Mouse (Mus musculus) activated CD4-positive, CD25-positive, alpha-beta regulatory T cell, adult 4 months (primary cell): ENCODE measurements around the gene Dolpp1. TPM values are rescaled to one million over a fixed set of nuclear protein-coding genes. Genes with fewer than 3 reads are reported as not detected.

ENCODE experiments used
- ATAC-seq: one replicate; pipeline ENCODE4 v1.8.0; 2017
- polyA plus RNA-seq, 2 experiments: library from polyadenylated mRNA; unstranded; fragments of 100-300 nt; shearing (Covaris generic); gene quantifications; one replicate each; pipeline ENCODE4 v1.2.1; 2017

The Dolpp1 gene
- polyA plus RNA-seq, 2 experiments from 2014 or later: 15.3 to 18.3 TPM

DNA sequence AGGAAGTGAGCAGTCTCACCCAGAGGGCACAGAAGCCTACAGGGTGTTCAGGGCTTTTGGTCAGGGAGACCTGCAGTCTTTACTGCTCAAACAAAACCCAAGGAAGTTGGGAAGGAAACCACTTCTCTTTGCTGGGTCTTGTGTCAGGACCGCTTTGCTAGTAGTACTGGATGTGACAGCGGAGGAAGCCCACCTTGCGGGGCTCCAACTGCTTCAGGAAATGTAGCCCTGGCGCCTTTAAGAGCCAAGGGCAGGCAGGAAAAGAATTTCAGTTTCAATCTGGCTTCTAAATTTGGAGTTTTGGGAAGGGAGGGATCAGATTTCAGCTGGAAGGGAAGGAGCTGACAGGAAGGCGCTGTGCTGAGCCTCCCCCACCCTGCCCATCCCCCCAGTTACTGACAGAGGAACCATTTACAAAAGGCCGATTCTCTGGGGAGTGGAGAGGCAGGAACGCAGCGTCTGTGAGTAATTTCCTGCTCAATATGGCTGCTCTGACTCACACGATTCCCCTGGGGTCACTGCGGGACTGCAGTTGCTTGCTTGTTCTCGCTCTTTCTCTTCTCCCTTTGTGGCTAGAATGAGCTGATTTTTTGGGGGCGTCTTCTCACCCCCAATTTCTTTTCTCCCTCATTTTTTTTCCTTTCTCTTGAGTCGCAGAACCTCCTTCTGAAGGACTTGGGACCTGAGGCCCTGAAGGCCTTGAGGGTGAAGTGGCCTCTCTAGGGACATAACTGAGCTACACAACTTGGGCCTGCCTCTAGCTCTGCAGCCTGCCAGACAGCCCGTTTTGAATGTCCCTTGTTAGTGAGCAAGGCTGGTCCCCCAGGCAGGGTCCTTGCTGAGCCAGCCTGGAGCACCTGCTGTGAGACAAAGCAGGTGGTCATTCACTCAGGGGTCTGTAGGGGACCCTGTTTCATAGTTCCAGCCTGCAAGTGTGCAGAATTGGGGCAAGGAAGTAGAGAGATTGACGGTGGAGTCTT, 49.8 kb downstream of the Dolpp1 start:
- ATAC-seq: peak; percentile 63

DNA sequence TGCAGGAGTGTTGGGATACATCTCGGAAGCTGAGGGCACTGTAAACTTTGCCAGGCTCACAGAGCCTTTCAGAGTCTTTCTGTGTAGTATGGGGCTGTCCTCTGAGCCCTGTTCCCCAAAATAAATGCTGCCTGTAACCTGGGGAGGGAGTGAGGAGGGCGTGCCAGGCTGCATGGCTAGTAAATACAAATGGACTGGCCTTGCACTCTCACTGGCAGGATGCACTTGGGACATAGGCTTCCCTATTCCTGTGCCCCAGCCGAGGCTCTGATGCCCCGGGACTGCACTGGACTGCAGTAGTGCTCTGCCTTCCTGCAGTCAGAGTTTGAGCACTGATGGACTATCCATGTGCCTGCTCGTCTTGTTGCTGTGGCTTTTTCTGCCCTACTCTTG, 50.4 kb downstream of the Dolpp1 start:
- no peak for ATAC-seq

DNA sequence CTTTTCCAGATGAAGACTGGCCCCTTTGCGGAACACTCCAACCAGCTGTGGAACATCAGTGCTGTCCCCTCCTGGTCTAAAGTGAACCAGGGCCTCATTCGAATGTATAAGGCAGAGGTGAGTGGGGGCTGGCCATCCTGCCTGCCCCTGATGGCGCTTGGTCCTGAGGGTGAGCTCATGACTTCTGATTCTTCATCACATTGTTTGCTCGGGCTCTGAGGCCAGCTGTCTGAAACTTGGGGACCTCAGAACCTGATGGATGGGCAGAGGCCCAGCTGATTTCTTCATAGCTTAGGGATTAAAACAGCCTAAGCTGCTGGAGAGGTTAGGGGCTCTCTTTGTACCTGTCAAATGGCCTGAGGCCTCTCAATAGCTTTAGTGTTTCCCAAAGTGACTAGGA, 51.2 kb downstream of the Dolpp1 start:
- ATAC-seq: no peak

DNA sequence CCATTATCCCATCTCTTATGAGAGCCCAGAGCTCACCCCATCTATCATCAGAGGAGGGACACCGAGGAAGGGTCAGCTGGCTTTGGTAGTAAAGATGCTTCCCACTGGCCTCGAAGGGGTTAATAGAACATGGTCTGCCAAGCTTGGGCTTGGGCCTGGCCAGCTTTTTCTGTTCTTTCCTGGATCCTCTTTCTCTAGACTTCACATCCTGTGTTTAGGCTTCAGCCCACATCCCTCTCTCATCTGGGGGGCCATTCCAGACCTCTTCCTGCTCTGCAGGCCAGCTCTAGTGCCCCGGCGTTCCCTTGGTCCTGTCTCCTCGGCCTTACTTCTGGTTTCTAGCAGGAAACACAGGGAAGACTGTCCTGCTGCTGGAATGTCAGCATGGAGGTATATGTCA, 52.0 kb downstream of the Dolpp1 start:
- no peak for ATAC-seq

DNA sequence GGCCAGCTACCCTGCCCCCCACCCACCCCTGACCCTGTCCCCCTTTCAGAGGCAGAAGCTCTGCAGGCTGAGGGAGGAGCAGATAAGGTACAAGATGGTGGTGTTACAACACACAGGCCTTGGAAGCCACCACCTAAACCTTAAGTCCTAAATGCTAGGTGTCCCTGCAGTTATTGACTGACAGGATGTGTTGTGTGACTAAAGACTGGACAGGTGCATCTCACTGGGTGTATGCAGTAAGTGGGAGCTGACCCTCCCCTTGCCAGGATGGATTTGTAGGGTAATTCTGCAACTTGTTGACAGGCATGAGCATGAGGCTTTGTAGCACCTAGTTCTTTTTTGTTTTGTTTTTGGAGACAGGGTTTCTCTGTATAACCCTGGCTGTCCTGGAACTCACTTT, 52.4 kb downstream of the Dolpp1 start:
- no peak for ATAC-seq

- no peak for ATAC-seq
Observed at GRCm38 (mm10) chr2:30445312-30445711, 53.3 kb downstream of the Dolpp1 start.

GRCm38 (mm10) chr2:30446891-30447826, 55.1 kb downstream of the Dolpp1 start:
- ATAC-seq: no peak

DNA sequence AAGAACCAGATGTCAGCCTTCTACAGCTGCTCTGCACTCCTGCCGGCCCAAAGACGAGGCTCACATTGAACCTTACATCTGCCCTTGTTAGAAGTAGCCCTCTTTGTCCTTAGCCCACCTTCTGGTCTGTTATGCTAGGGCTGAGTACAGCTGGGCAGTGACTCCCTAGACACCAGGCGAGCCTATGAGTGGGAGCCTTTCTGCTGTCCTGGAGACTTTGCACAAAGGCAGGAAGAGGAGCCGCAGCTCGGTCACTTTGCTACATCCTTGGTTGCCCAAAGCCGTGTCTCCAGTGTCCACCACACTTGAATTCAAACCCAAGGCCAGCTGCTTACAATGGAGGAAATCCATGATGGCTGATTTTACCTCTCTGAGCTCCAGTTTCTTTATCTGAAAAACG, 56.3 kb downstream of the Dolpp1 start:
- no peak for ATAC-seq

Other genes with a start within 250 kb of the Dolpp1 start
- gene Endog, start 220.8 kb upstream of the Dolpp1 start, polyA plus RNA-seq: 1 to 10 TPM; 2.6 to 3.3 TPM
- gene Spout1, start 213.8 kb upstream of the Dolpp1 start, polyA plus RNA-seq: 10 to 100 TPM; 32.0 to 33.8 TPM
- gene Kyat1, start 186.4 kb upstream of the Dolpp1 start, polyA plus RNA-seq: 1 to 10 TPM; 7.0 to 7.7 TPM
- gene Lrrc8a, start 154.5 kb upstream of the Dolpp1 start, polyA plus RNA-seq: 10 to 100 TPM; 34.4 to 38.4 TPM
- not detected for gene Gm28035, start 151.7 kb upstream of the Dolpp1 start, polyA plus RNA-seq
- 1 to 10 TPM; 3.9 to 4.8 TPM for gene Phyhd1, start 126.1 kb upstream of the Dolpp1 start, polyA plus RNA-seq
- not detected for gene Gm28038, start 111.2 kb upstream of the Dolpp1 start, polyA plus RNA-seq
- gene Dolk, start 105.9 kb upstream of the Dolpp1 start, polyA plus RNA-seq: 10 to 100 TPM; 11.6 to 13.6 TPM
- gene Nup188, start 105.9 kb upstream of the Dolpp1 start, polyA plus RNA-seq: 10 to 100 TPM; 25.8 to 30.6 TPM
- gene Sh3glb2, start 32.9 kb upstream of the Dolpp1 start, polyA plus RNA-seq: 100 to 1,000 TPM in 1 of 2 experiments, 10 to 100 TPM in 1; 80.5 to 105 TPM
- gene Miga2, start 28.0 kb upstream of the Dolpp1 start, polyA plus RNA-seq: 1 to 10 TPM; 1.3 to 7.4 TPM
- gene Crat, start 23.6 kb downstream of the Dolpp1 start, polyA plus RNA-seq: 1 to 10 TPM; 2.9 to 3.5 TPM
- 10 to 100 TPM; 46.4 to 73.2 TPM for gene Ptpa, start 23.8 kb downstream of the Dolpp1 start, polyA plus RNA-seq
- gene Ier5l, start 82.0 kb downstream of the Dolpp1 start, polyA plus RNA-seq: under 1 TPM in 1 of 2 experiments, not detected in 1; 0.16 TPM
- gene Cstad, start 202.8 kb downstream of the Dolpp1 start, polyA plus RNA-seq: 1 to 10 TPM; 1.2 to 2.0 TPM